Mouse (Mus musculus): ENCODE results near the gene Stab2. TPM values are rescaled to one million over a fixed set of nuclear protein-coding genes. Genes with fewer than 3 reads are reported as not detected.

Gene Stab2
- polyA plus RNA-seq, 1 experiment from 2014 or later = 31.7 TPM

DNA sequence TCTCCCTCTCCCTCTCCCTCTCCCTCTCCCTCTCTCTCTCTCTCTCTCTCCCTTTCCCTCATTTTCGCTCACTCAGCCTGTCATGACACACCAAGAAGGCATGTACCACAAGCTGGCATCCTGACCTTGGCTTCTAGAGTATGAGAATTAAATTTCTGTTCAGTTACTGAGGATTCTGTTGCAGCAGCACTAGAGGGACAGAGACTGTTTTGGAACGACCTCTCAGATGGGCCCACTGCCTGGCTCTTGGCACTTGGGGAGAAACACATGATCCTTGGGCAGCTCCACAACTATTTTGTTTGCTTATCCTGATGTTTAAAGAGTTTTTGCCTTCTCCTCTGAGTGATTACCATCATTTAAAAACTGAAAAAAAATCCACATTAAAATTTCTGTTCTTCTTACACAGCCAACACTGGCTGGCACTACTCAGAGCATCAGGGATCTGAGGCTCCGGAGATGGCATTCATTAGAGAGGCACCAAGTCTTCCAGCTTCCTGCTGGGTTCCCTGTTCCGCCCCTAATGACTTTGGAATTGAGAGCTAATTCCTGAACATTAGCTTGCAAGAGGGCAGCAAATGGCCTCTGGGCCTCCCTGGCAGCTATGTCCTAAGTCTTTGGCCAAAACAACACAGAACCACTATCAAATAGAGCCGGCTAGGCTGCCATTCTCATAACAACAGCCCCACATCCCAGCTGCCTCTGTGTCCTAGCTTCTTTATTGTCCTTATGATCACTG lies 127.6 kb downstream of the Stab2 start:
- WGBS (ENCODE audit: insufficient replicate concordance) = 50% methylated on average over 4 of the region's 5 CpGs
- Histone ChIP-seq H3K4me3 (no peak overlapping the region), H3K9me3 (replicated peaks) (no peaks in the 10 kb centered on the region), H3K27ac (no peak overlapping the region), H3K4me1 (no peaks in the 10 kb centered on the region), H3K36me3 (no peaks in the 10 kb centered on the region), H3K4me2 (no peak overlapping the region), H3K27me3 (replicated peaks) (no peaks in the 10 kb centered on the region), H3K9ac (no peak overlapping the region)
- ATAC-seq = no peak

DNA sequence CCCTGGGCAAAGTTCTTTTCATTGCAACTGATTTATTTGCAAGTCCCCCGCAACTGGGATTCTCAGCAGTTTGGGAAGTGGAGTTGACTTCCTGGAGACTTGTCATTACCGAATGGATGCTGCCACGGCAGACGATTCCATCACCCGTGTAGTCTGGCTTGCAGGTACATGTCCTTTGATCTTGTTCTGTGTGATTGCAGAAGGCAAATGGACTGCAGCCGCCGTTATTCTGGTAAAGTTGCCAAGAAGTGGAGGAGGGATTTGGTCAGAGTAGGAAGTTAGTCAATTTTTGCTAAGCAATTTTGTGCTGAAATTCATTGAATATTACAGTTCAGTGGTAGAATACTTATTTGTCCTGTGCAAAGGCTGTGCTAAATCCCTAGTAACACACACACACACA lies 129.1 kb downstream of the Stab2 start:
- no peaks in the 10 kb centered on the region for H3K36me3 ChIP-seq
- H3K4me2 ChIP-seq = no peak overlapping the region
- no peaks in the 10 kb centered on the region for H3K27me3 ChIP-seq (replicated peaks)
- no peak overlapping the region for H3K9ac ChIP-seq
- H3K9me3 ChIP-seq (replicated peaks) = no peaks in the 10 kb centered on the region
- H3K27ac ChIP-seq = no peak overlapping the region
- ATAC-seq = no peak
- 72% methylated on average over 7 of the region's 7 CpGs for WGBS (ENCODE audit: insufficient replicate concordance)
- H3K4me3 ChIP-seq = no peak overlapping the region
- no peaks in the 10 kb centered on the region for H3K4me1 ChIP-seq

DNA sequence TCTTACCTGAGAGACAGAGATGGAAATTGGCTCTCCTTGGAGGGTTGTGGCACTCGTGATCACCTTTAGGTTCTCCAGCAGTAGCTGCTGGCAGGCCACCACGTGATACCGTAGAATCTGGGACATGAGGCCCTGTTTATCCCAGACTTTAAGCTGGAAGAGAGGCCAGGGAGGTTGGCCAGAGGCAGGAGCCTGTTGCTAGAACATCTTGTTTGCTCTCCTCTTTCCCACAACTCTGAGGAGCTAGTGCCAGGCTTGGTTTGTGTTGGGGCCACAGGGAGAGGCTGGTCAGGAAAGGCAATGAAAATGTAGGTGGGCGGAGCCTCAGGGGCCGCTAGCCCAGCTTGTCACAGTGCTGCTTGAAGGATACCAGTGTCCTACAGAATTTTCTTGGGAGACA lies 135.2 kb downstream of the Stab2 start:
- no peak for ATAC-seq
- H3K4me3 ChIP-seq = no peak overlapping the region
- no peak overlapping the region for H3K4me2 ChIP-seq
- no peak overlapping the region for H3K9ac ChIP-seq
- no peaks in the 10 kb centered on the region for H3K9me3 ChIP-seq (replicated peaks)
- H3K36me3 ChIP-seq = no peaks in the 10 kb centered on the region
- no peaks in the 10 kb centered on the region for H3K4me1 ChIP-seq
- no peaks in the 10 kb centered on the region for H3K27me3 ChIP-seq (replicated peaks)
- H3K27ac ChIP-seq = no peak overlapping the region
- 65% methylated on average over 5 of the region's 5 CpGs for WGBS (ENCODE audit: insufficient replicate concordance)

DNA sequence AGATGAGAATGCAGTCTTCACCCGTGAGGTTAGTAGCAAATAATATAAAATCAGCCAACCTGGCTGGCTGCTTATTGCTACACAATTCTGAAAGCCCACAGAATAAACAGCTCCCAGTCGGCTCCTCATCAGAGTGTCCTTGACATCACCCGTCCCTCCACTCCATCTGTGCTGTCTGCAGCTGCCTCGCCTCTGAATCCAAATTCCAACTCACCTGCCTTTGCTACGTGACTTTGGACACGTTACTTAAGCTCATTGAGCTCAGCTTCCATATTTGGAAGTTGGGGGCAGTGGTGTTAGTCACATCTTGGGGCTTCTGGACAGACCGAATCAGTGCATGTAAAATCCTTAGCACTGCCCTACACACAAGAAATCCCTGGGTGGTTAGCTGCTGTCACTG lies 135.7 kb downstream of the Stab2 start:
- Histone ChIP-seq H3K4me3 (no peak overlapping the region), H3K27ac (no peak overlapping the region), H3K9me3 (replicated peaks) (no peaks in the 10 kb centered on the region), H3K36me3 (no peaks in the 10 kb centered on the region), H3K4me2 (no peak overlapping the region), H3K4me1 (no peaks in the 10 kb centered on the region), H3K9ac (no peak overlapping the region), H3K27me3 (replicated peaks) (no peaks in the 10 kb centered on the region)
- ATAC-seq = no peak
- 64% methylated on average over 7 of the region's 7 CpGs for WGBS (ENCODE audit: insufficient replicate concordance)

DNA sequence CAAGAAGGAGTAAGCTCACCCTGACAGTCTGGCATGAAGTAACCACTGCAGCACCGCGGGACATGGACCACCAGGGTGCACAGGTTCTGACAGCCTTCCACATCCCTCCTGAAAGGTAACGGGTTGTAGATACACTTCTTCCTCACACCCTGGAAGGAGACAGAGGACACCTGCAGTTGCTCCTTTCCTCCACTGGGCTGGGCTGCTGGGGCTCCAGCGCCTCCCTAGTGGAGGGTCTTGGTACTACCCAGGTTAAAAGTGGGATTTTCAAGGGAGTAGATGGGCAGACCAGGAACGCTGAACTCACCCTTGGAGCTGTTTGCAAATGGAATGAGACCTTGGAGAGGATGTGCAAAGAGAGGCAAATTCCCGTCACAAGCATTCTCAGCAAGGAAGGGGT lies 144.4 kb downstream of the Stab2 start:
- H3K4me3 ChIP-seq = no peak overlapping the region
- no peaks in the 10 kb centered on the region for H3K27me3 ChIP-seq (replicated peaks)
- H3K27ac ChIP-seq = no peak overlapping the region
- ATAC-seq = no peak
- 75% methylated on average over 6 of the region's 6 CpGs for WGBS (ENCODE audit: insufficient replicate concordance)
- H3K4me1 ChIP-seq = no peaks in the 10 kb centered on the region
- no peak overlapping the region for H3K4me2 ChIP-seq
- no peak overlapping the region for H3K9ac ChIP-seq
- H3K9me3 ChIP-seq (replicated peaks) = no peaks in the 10 kb centered on the region
- no peaks in the 10 kb centered on the region for H3K36me3 ChIP-seq

DNA sequence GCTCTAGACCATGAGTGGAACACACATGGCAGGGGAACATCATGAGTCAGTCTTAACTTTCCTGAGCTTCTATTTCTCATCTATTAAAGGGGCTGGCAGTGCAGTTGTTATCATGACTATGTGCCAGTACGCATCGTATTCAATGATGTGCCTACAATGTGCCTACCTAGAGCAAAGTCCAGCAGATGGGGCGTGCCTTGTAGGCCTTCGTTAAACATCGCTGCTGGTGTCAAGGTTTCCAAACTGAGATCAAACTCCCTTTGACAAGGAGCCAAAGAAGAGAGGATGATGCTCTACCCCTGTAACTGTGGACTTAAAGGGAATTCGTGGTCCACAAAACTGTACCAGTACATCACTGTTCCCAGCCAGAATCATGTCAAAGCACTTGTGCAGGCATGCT lies 145.3 kb downstream of the Stab2 start:
- Histone ChIP-seq H3K36me3 (no peaks in the 10 kb centered on the region), H3K9me3 (replicated peaks) (no peaks in the 10 kb centered on the region), H3K27me3 (replicated peaks) (no peaks in the 10 kb centered on the region), H3K4me2 (no peak overlapping the region), H3K4me3 (no peak overlapping the region), H3K27ac (no peak overlapping the region), H3K9ac (no peak overlapping the region), H3K4me1 (no peaks in the 10 kb centered on the region)
- no peak for ATAC-seq
- 79% methylated on average over 6 of the region's 6 CpGs for WGBS (ENCODE audit: insufficient replicate concordance)

DNA sequence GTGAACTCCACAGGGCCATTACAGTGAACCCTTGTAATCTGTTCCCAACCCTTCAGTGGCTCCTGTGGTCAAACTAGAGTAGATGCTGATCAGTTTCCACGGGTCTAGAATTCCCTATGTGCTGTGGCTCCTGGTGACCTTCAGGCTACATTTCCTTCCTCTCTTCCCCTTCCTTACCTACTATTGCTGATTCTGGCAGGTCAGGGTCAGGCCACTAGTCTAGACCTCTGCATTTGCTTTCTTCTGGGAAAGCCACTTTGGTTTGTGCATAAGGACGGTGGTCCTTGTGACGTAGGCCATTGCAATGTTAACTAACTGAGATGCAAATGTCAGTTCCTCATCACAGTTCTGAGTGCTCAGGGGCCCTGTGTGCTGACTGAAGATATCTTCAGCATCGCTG lies 147.4 kb downstream of the Stab2 start:
- WGBS (ENCODE audit: insufficient replicate concordance) = 48% methylated on average over 4 of the region's 4 CpGs
- no peaks in the 10 kb centered on the region for H3K27me3 ChIP-seq (replicated peaks)
- H3K36me3 ChIP-seq = no peaks in the 10 kb centered on the region
- ATAC-seq = no peak
- H3K9ac ChIP-seq = no peak overlapping the region
- H3K4me2 ChIP-seq = no peak overlapping the region
- no peak overlapping the region for H3K4me3 ChIP-seq
- no peaks in the 10 kb centered on the region for H3K9me3 ChIP-seq (replicated peaks)
- no peak overlapping the region for H3K27ac ChIP-seq
- H3K4me1 ChIP-seq = no peaks in the 10 kb centered on the region

DNA sequence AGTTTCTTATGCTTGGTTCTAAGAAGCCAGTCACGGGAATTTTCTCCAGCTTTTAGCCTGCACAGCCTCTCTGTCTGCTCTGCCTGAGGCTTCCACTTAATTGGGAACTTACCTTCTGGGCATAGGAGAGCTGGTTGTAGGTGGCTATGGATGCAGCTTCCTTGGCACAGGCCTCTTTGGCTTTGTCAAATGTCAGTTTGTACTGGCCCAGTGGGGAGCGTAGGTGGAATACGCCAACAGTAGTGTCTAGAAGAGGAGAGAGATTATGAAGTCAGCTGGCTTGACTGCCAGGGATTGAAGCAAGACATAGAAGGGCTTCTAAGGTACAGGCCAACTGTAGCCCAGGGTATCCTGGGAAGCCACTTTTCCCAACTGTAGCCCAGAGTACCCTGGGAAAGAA lies 154.4 kb downstream of the Stab2 start:
- Histone ChIP-seq H3K27me3 (replicated peaks) (peaks cover 3% of the 10 kb centered on the region; the same call in 1 of the 2 replicates), H3K9ac (no peak overlapping the region), H3K4me3 (no peak overlapping the region), H3K27ac (no peak overlapping the region), H3K4me2 (no peak overlapping the region), H3K4me1 (no peaks in the 10 kb centered on the region), H3K36me3 (no peaks in the 10 kb centered on the region), H3K9me3 (replicated peaks) (no peaks in the 10 kb centered on the region)
- WGBS (ENCODE audit: insufficient replicate concordance) = 64% methylated on average over 3 of the region's 3 CpGs
- no peak for ATAC-seq

DNA sequence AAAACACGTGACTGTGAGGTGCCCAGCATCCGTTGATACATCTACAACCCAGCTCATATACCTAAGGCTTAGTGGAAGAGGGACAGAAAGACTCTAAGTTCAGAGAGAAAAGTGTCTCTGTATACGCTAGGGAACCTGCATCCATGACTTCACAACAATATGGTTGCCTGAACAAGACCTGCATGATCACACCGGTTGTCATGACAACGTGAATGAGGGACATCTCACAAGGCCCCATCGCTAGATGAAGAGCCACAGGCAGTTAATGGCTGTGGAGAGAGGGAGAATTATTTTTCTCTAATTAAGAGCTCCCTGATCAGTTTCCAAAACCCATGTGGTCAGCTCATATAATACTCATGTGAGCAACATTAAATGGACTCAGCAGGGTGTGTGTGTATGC lies 155.7 kb downstream of the Stab2 start:
- ATAC-seq = no peak
- H3K27ac ChIP-seq = no peak overlapping the region
- H3K36me3 ChIP-seq = no peaks in the 10 kb centered on the region
- no peaks in the 10 kb centered on the region for H3K4me1 ChIP-seq
- no peaks in the 10 kb centered on the region for H3K9me3 ChIP-seq (replicated peaks)
- H3K27me3 ChIP-seq (replicated peaks) = peaks cover 3% of the 10 kb centered on the region; the same call in 1 of the 2 replicates
- no peak overlapping the region for H3K4me3 ChIP-seq
- H3K9ac ChIP-seq = no peak overlapping the region
- WGBS (ENCODE audit: insufficient replicate concordance) = 66% methylated on average over 6 of the region's 6 CpGs
- no peak overlapping the region for H3K4me2 ChIP-seq

DNA sequence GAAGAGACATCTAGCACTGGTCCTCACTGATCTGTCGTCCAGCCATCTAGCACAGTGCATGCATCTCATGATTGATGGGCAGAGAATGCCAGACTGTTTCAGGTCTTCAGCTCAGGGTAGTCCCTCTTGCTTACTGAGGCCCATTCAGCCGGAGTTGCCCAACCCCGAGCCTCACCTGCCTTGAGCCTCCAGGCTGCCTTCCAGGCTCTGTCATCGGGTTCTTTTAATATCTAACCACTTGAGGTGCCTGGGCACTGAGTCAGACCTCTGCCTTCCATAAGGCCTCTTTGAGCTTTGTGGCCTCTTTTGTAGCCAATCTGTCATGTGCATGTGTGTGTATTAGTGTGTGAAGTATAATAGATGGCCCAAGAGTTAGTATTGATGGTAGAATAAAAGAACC lies 158.3 kb downstream of the Stab2 start:
- whole genome bisulfite sequencing (ENCODE audit: insufficient replicate concordance) = 64% methylated on average over 4 of the region's 4 CpGs
- H3K27ac ChIP-seq = no peak overlapping the region
- no peaks in the 10 kb centered on the region for H3K9me3 ChIP-seq (replicated peaks)
- no peak overlapping the region for H3K9ac ChIP-seq
- no peak for ATAC-seq
- no peak overlapping the region for H3K4me2 ChIP-seq
- H3K4me1 ChIP-seq = no peaks in the 10 kb centered on the region
- H3K4me3 ChIP-seq = no peak overlapping the region
- peaks cover 3% of the 10 kb centered on the region; the same call in 1 of the 2 replicates for H3K27me3 ChIP-seq (replicated peaks)
- no peaks in the 10 kb centered on the region for H3K36me3 ChIP-seq

DNA sequence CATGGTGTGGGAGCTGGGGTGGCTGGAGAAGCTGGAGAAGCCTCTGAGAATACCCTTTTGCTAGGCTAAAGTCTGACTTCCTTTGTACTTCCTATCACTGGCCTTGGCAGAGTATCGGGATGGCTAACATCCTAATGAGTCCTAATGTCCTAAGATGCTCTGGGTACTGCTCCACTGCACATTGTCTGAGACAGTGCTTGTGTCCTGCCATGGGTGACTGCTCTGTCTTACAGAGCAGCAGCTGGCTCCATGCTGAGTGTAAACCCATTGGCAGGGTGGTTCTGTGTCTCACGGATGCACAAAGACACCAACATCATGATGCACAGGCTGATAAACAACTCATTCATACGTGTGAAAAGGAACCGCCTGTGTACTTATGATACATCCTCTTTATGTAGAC lies 158.7 kb downstream of the Stab2 start:
- Histone ChIP-seq H3K36me3 (no peaks in the 10 kb centered on the region), H3K9ac (no peak overlapping the region), H3K9me3 (replicated peaks) (no peaks in the 10 kb centered on the region), H3K27me3 (replicated peaks) (peaks cover 3% of the 10 kb centered on the region; the same call in 1 of the 2 replicates), H3K4me3 (no peak overlapping the region), H3K4me2 (no peak overlapping the region), H3K27ac (no peak overlapping the region), H3K4me1 (no peaks in the 10 kb centered on the region)
- no peak for ATAC-seq
- 76% methylated on average over 4 of the region's 4 CpGs for WGBS (ENCODE audit: insufficient replicate concordance)

DNA sequence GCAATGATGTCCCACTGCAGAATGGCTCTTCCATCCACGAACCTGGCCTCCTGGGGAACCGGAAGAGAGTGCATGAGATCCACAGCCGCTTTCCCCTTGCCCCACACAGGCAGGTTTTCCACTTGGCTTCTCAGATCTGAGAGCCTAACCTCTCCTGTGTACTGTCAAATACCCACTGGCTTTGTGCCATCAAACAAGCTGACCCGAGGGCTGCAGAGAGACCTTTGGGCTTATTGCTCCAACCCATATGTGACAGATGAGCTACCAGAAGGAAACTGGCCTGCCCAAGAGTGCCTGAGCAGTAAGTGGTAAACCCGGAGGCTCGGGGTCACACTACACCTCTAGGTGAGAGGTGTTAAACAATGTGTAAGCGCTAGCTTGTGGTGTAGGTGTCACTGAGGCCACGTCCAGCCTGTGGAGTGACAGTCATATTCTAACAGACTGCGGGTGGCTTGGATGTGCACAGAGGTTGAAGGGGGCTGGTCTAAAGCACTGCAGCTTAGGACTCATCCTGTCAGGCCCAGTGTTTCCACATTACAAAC lies 160.8 kb downstream of the Stab2 start:
- no peak; the same call in 1 of the 2 replicates for ATAC-seq
- H3K4me3 ChIP-seq = no peak overlapping the region

DNA sequence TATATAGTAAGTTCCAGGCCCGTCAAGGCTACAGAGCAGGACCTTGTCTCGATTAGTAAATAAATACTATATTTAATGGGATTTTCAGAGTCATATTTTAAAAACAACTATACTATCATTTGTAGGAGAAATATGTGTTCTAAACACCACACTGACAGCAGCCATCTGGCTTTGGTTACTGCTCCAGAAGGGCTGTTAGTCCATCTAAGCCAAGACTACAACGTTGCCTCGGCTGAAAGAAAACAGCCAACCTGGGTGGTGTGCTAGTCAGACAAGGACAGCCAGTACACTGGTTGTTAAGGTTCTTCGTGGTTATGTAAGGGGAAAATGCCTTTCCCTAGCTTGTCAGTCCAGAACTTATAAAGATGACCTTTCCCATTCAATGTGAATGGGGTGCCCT lies 165.2 kb downstream of the Stab2 start:
- Histone ChIP-seq H3K4me1 (no peaks in the 10 kb centered on the region), H3K4me2 (no peak overlapping the region), H3K27ac (no peak overlapping the region), H3K36me3 (no peaks in the 10 kb centered on the region), H3K9me3 (replicated peaks) (no peaks in the 10 kb centered on the region), H3K9ac (no peak overlapping the region), H3K27me3 (replicated peaks) (no peaks in the 10 kb centered on the region), H3K4me3 (no peak overlapping the region)
- WGBS (ENCODE audit: insufficient replicate concordance) = 78% methylated on average over 5 of the region's 5 CpGs
- ATAC-seq = no peak

More for the DNA sequence above, 160.8 kb downstream of the Stab2 start:
- 61% methylated on average over 9 of the region's 9 CpGs for WGBS (ENCODE audit: insufficient replicate concordance)
- peaks cover 3% of the 10 kb centered on the region; the same call in 1 of the 2 replicates for H3K27me3 ChIP-seq (replicated peaks)
- no peaks in the 10 kb centered on the region for H3K36me3 ChIP-seq
- no peaks in the 10 kb centered on the region for H3K4me1 ChIP-seq
- H3K27ac ChIP-seq = no peak overlapping the region
- H3K4me2 ChIP-seq = no peak overlapping the region
- no peaks in the 10 kb centered on the region for H3K9me3 ChIP-seq (replicated peaks)
- no peak overlapping the region for H3K9ac ChIP-seq

Measured in liver, embryonic 12.5 days (tissue).